Comparison of ENCODE assay signal across 14 mouse cellular contexts in genomic region chr15:89184141-89184936, GRCm38 (mm10). TPM values are rescaled to one million over a fixed set of nuclear protein-coding genes. Genes with fewer than 3 reads are reported as not detected.
DNase-seq lines count a peak whose midpoint lies in the region; ATAC-seq lines count a peak whose summit lies in the region.
"Had no signal": no experiment of that assay in that cellular context is flagged by ENCODE, and none has a peak within 500 bp of the region (broad histone marks: within the 10 kb centered on the region; RNA-seq: fewer than 3 reads in every experiment).

No protein-coding gene starts in this region.

- H3K4me1 ChIP-seq in midbrain, embryonic 10.5 days, result peaks cover 56% of the 10 kb centered on the region
- H3K4me1 ChIP-seq in midbrain, embryonic 16.5 days (ENCODE audit: control insufficient read depth, insufficient read depth, low read length), result peaks cover 11% of the 10 kb centered on the region
- H3K4me1 ChIP-seq in forebrain, embryonic 15.5 days, result peaks cover 51% of the 10 kb centered on the region
- peaks cover 42% of the 10 kb centered on the region for H3K4me1 ChIP-seq in midbrain, embryonic 13.5 days (replicated peaks)

- no peaks in the 10 kb centered on the region for H3K9me3 ChIP-seq in midbrain, embryonic 10.5 days (replicated peaks)
- no peaks in the 10 kb centered on the region for H3K9me3 ChIP-seq in midbrain, embryonic 16.5 days (replicated peaks; ENCODE audit: control insufficient read depth, low read length, poor library complexity, severe bottlenecking)
- no peaks in the 10 kb centered on the region for H3K9me3 ChIP-seq in forebrain, embryonic 15.5 days
- no peaks in the 10 kb centered on the region for H3K9me3 ChIP-seq in midbrain, embryonic 13.5 days
- H3K9me3 ChIP-seq: heart, embryonic 10.5 days; liver, embryonic 13.5 days had no signal

- H3K9ac ChIP-seq in midbrain, embryonic 16.5 days (ENCODE audit: low read depth, low read length), result no peak overlapping the region
- H3K9ac ChIP-seq in forebrain, embryonic 15.5 days (replicated peaks), result no peak overlapping the region
- 0 out of 2 replicates have a peak overlapping the region, but pooled peaks have one; percentile 12 for H3K9ac ChIP-seq in midbrain, embryonic 13.5 days (replicated peaks)
- H3K9ac ChIP-seq: liver, embryonic 13.5 days had no signal

- H3K4me2 ChIP-seq in midbrain, embryonic 16.5 days (ENCODE audit: low read length), result no peak overlapping the region
- no peak overlapping the region for H3K4me2 ChIP-seq in forebrain, embryonic 15.5 days (replicated peaks)
- H3K4me2 ChIP-seq in midbrain, embryonic 13.5 days (replicated peaks), result no peak overlapping the region
- H3K4me2 ChIP-seq: liver, embryonic 13.5 days had no signal

- peak; percentile 18 to 34 for DNase-seq in cerebellum, postnatal 25 days
- no peak for DNase-seq in cerebellum, adult 18-20 months
- no peak for DNase-seq in midbrain, embryonic 10.5 days (ENCODE audit: low spot score)
- DNase-seq in kidney, postnatal 14 days, result no peak
- DNase-seq in thymus, postnatal 10 days (ENCODE audit: low spot score in 2 of 2), result no peak
- DNase-seq: B cell, adult 2 months; kidney, adult 11 months; liver, embryonic 13.5 days had no signal

- ATAC-seq in midbrain, embryonic 16.5 days, result no peak
- ATAC-seq in forebrain, embryonic 15.5 days (replicated peaks), result no peak
- ATAC-seq in midbrain, embryonic 13.5 days, result no peak
- ATAC-seq: lung, postnatal 0 days; Patski had no signal

- 42% methylated on average over 5 of the region's 5 CpGs for whole genome bisulfite sequencing in midbrain, embryonic 10.5 days
- WGBS in midbrain, embryonic 16.5 days, result 27% methylated on average over 5 of the region's 5 CpGs
- 24% methylated on average over 5 of the region's 5 CpGs for WGBS in forebrain, embryonic 15.5 days
- 36% methylated on average over 5 of the region's 5 CpGs for WGBS in midbrain, embryonic 13.5 days

- no peaks in the 10 kb centered on the region for H3K27me3 ChIP-seq in midbrain, embryonic 10.5 days (ENCODE audit: low read depth, poor library complexity, severe bottlenecking)
- H3K27me3 ChIP-seq in midbrain, embryonic 16.5 days (ENCODE audit: control insufficient read depth, insufficient read depth, low read depth, low read length), result no peaks in the 10 kb centered on the region
- H3K27me3 ChIP-seq in forebrain, embryonic 15.5 days, result no peaks in the 10 kb centered on the region
- H3K27me3 ChIP-seq in midbrain, embryonic 13.5 days, result no peaks in the 10 kb centered on the region
- H3K27me3 ChIP-seq: Patski had no signal

- H3K27ac ChIP-seq in midbrain, embryonic 10.5 days (replicated peaks), result 0 out of 2 replicates have a peak overlapping the region, but pooled peaks have one; percentile 55
- H3K27ac ChIP-seq in midbrain, embryonic 16.5 days (ENCODE audit: low read length), result no peak overlapping the region
- peak overlapping the region; percentile 71 for H3K27ac ChIP-seq in forebrain, embryonic 15.5 days (replicated peaks)
- H3K27ac ChIP-seq in midbrain, embryonic 13.5 days, result peak overlapping the region; percentile 56
- H3K27ac ChIP-seq: heart, embryonic 10.5 days; liver, embryonic 13.5 days had no signal

- H3K4me3 ChIP-seq in midbrain, embryonic 10.5 days, result peak overlapping the region; percentile 16; the same call in 1 of the 2 replicates
- no peak overlapping the region for H3K4me3 ChIP-seq in midbrain, embryonic 16.5 days (ENCODE audit: low read depth, low read length)
- H3K4me3 ChIP-seq in forebrain, embryonic 15.5 days, result no peak overlapping the region
- H3K4me3 ChIP-seq in midbrain, embryonic 13.5 days (replicated peaks), result no peak overlapping the region
- H3K4me3 ChIP-seq: heart, embryonic 10.5 days; liver, embryonic 13.5 days had no signal

- H3K36me3 ChIP-seq in midbrain, embryonic 10.5 days, result peaks cover 50% of the 10 kb centered on the region
- peaks cover 22% of the 10 kb centered on the region for H3K36me3 ChIP-seq in midbrain, embryonic 16.5 days (ENCODE audit: control insufficient read depth, insufficient read depth, low read length)
- H3K36me3 ChIP-seq in forebrain, embryonic 15.5 days, result peaks cover 17% of the 10 kb centered on the region
- peaks cover 50% of the 10 kb centered on the region for H3K36me3 ChIP-seq in midbrain, embryonic 13.5 days

RNA-seq across cellular contexts. Expression of gene Plxnb2, which starts 3.8 kb away (rescaled TPM):
- 130 and 144 TPM in 2 replicates for polyA plus RNA-seq in midbrain, embryonic 10.5 days (2016; fragmentation: Nextera tagmentation; extraction: Ambion mirVana)
- polyA plus RNA-seq in midbrain, embryonic 16.5 days (2015; fragmentation: Nextera tagmentation; extraction: Ambion mirVana), result 90.1 and 92.1 TPM in 2 replicates
- 113 and 118 TPM in 2 replicates for polyA plus RNA-seq in forebrain, embryonic 15.5 days (2015; fragmentation: Nextera tagmentation; extraction: Ambion mirVana)
- polyA plus RNA-seq in midbrain, embryonic 13.5 days (2015; fragmentation: Nextera tagmentation; extraction: Ambion mirVana), result 102 and 115 TPM in 2 replicates

RNA-seq across cellular contexts. Expression of gene Dennd6b, which starts 12.0 kb away (rescaled TPM):
- polyA plus RNA-seq in midbrain, embryonic 10.5 days (2016; fragmentation: Nextera tagmentation; extraction: Ambion mirVana), result 27.7 and 37.3 TPM in 2 replicates
- polyA plus RNA-seq in midbrain, embryonic 16.5 days (2015; fragmentation: Nextera tagmentation; extraction: Ambion mirVana), result 120 and 124 TPM in 2 replicates
- polyA plus RNA-seq in forebrain, embryonic 15.5 days (2015; fragmentation: Nextera tagmentation; extraction: Ambion mirVana), result 58.5 and 62.2 TPM in 2 replicates
- 84.0 and 85.3 TPM in 2 replicates for polyA plus RNA-seq in midbrain, embryonic 13.5 days (2015; fragmentation: Nextera tagmentation; extraction: Ambion mirVana)

RNA-seq across cellular contexts. Expression of gene Ppp6r2, which starts 27.0 kb away (rescaled TPM):
- 25.4 and 41.8 TPM in 2 replicates for polyA plus RNA-seq in midbrain, embryonic 10.5 days (2016; fragmentation: Nextera tagmentation; extraction: Ambion mirVana)
- 76.7 and 82.0 TPM in 2 replicates for polyA plus RNA-seq in midbrain, embryonic 16.5 days (2015; fragmentation: Nextera tagmentation; extraction: Ambion mirVana)
- polyA plus RNA-seq in forebrain, embryonic 15.5 days (2015; fragmentation: Nextera tagmentation; extraction: Ambion mirVana), result 79.8 and 83.6 TPM in 2 replicates
- 75.7 and 86.6 TPM in 2 replicates for polyA plus RNA-seq in midbrain, embryonic 13.5 days (2015; fragmentation: Nextera tagmentation; extraction: Ambion mirVana)

RNA-seq across cellular contexts. Expression of gene Mapk11, which starts 34.9 kb away (rescaled TPM):
- polyA plus RNA-seq in midbrain, embryonic 10.5 days (2016; fragmentation: Nextera tagmentation; extraction: Ambion mirVana), result 38.8 and 47.4 TPM in 2 replicates
- 29.0 and 32.6 TPM in 2 replicates for polyA plus RNA-seq in midbrain, embryonic 16.5 days (2015; fragmentation: Nextera tagmentation; extraction: Ambion mirVana)
- polyA plus RNA-seq in forebrain, embryonic 15.5 days (2015; fragmentation: Nextera tagmentation; extraction: Ambion mirVana), result 42.8 and 42.9 TPM in 2 replicates
- 39.8 and 44.2 TPM in 2 replicates for polyA plus RNA-seq in midbrain, embryonic 13.5 days (2015; fragmentation: Nextera tagmentation; extraction: Ambion mirVana)

RNA-seq across cellular contexts. Expression of gene Mapk12, which starts 43.8 kb away (rescaled TPM):
- polyA plus RNA-seq in midbrain, embryonic 10.5 days (2016; fragmentation: Nextera tagmentation; extraction: Ambion mirVana), result 31.8 and 36.7 TPM in 2 replicates
- polyA plus RNA-seq in midbrain, embryonic 16.5 days (2015; fragmentation: Nextera tagmentation; extraction: Ambion mirVana), result 3.0 and 4.4 TPM in 2 replicates
- polyA plus RNA-seq in forebrain, embryonic 15.5 days (2015; fragmentation: Nextera tagmentation; extraction: Ambion mirVana), result 5.5 and 5.8 TPM in 2 replicates
- 8.2 TPM in 2 replicates for polyA plus RNA-seq in midbrain, embryonic 13.5 days (2015; fragmentation: Nextera tagmentation; extraction: Ambion mirVana)

Comparison
In these comparisons a context has a peak if more than half of its experiments do, and no peak if none do; other contexts are left out.
1. DNase-seq: peak in cerebellum, postnatal 25 days (2 of 2); none in cerebellum, adult 18-20 months (0 of 2), midbrain, embryonic 10.5 days (single experiment), kidney, postnatal 14 days (single experiment) and thymus, postnatal 10 days (0 of 2).